Mouse (Mus musculus) thymus, adult 2 months (tissue): ENCODE measurements around the gene Smap1. TPM values are rescaled to one million over a fixed set of nuclear protein-coding genes. Genes with fewer than 3 reads are reported as not detected.

Source experiments
- DNase-seq: peaks from one replicate; pipeline ENCODE4 v3.0.0; 2021
- H3K27ac ChIP-seq: fragments of 200-500 bp; 2 replicates; pipeline ENCODE4 v1.5.1; 2012; ENCODE audit warnings: low read length, control low read depth; ENCODE audit not compliant: control insufficient read depth, insufficient read depth
- H3K27me3 ChIP-seq: fragments of 200-500 bp; 2 replicates; pipeline ENCODE4 v1.6.1; 2012; ENCODE audit warnings: mild to moderate bottlenecking, low read length, moderate library complexity, mixed read lengths; ENCODE audit not compliant: control insufficient read depth, insufficient read depth
- H3K36me3 ChIP-seq: fragments of 200-500 bp; 2 replicates; pipeline ENCODE4 v1.6.1; 2012; ENCODE audit warnings: mild to moderate bottlenecking, low read length, moderate library complexity; ENCODE audit not compliant: control insufficient read depth, insufficient read depth
- H3K4me1 ChIP-seq: fragments of 200-500 bp; replicated peaks from 2 replicates; pipeline ENCODE4 v1.6.1; 2012; ENCODE audit warnings: low read length; ENCODE audit not compliant: control insufficient read depth, insufficient read depth
- H3K4me3 ChIP-seq: fragments of 200-500 bp; 2 replicates; pipeline ENCODE4 v1.5.1; 2012; ENCODE audit warnings: mild to moderate bottlenecking, low read length, control low read depth, moderate library complexity; ENCODE audit not compliant: control insufficient read depth, insufficient read depth
- CTCF ChIP-seq: fragments of 200-500 bp; IDR thresholded peaks from 2 replicates; pipeline ENCODE4 v1.5.1; 2012; ENCODE audit warnings: mild to moderate bottlenecking, control low read depth, low read length, moderate library complexity, borderline replicate concordance; ENCODE audit not compliant: control insufficient read depth, poor library complexity, insufficient read depth; ENCODE audit errors: extremely low read depth
- POLR2A ChIP-seq: fragments of 200-500 bp; IDR thresholded peaks from 2 replicates; pipeline ENCODE4 v1.6.1; 2012; ENCODE audit warnings: mild to moderate bottlenecking, low read length, control low read depth, moderate library complexity; ENCODE audit not compliant: control insufficient read depth, poor library complexity, insufficient read depth; ENCODE audit errors: extremely low read depth
- whole genome bisulfite sequencing: fragments of 180-500 bp; shearing (Covaris S2); methylation state at CpG from one replicate; pipeline ENCODE4 v1.1.7; 2018; 5-methylcytosine and 5-hydroxymethylcytosine counted together
- polyA plus RNA-seq: library from polyadenylated mRNA; depleted of rRNA; stranded (reverse); fragments of >200 nt; gene quantifications from 2 replicates; pipeline ENCODE4 v1.2.3, GENCODE M21; 2012

The Smap1 gene
- polyA plus RNA-seq, 1 experiment = 43.7 TPM

DNA sequence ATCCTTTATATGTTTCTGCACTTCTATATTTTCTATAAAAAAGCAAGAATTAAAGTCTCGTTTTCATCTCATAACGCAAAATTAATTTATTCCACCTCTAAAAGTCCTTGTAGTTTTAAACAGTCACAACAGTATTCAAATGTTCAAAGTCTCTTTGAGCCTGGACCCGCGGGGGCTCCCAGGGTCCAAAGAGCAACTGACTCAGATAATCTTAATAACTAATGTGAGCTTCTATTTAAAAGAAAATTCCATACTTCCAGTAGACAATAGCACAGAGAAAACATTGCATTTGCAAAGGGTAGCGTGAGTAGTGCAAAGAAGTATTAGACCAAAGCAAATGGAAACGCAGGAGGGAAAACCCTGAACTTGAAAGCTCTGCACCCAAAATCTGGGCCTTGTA, 36.0 kb upstream of the Smap1 start:
- H3K27me3 ChIP-seq = no peaks in the 10 kb centered on the region
- no peak for DNase-seq
- H3K4me3 ChIP-seq = no peak overlapping the region
- WGBS = 95% methylated on average over 6 of the region's 6 CpGs
- no peak overlapping the region for H3K27ac ChIP-seq
- H3K36me3 ChIP-seq = no peaks in the 10 kb centered on the region
- TF ChIP-seq POLR2A (no peak), CTCF (no peak)
- no peaks in the 10 kb centered on the region for H3K4me1 ChIP-seq

DNA sequence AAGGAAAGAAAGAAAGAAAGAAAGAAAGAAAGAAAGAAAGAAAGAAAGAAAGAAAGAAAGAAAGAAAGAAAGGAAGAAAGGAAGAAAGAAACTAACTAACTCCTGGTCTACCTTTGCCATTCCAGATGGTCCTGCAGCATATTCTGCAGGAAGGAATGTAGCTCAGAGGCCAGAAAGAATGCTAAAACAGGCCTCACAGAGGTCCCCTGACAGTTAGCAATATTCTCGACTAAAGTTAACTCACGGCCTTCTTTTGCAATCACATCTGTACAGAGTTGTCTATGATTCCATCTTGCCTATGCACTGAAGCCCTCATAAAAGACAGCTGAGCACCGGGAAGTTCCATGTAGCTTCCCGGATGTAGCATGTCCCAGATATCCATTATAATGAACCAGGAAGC, 33.4 kb upstream of the Smap1 start:
- TF ChIP-seq POLR2A = no peak
- no peak for TF ChIP-seq CTCF
- no peaks in the 10 kb centered on the region for H3K27me3 ChIP-seq
- DNase-seq = no peak
- no peak overlapping the region for H3K27ac ChIP-seq
- H3K4me1 ChIP-seq = no peaks in the 10 kb centered on the region
- H3K4me3 ChIP-seq = no peak overlapping the region
- 98% methylated on average over 4 of the region's 4 CpGs for WGBS
- no peaks in the 10 kb centered on the region for H3K36me3 ChIP-seq

DNA sequence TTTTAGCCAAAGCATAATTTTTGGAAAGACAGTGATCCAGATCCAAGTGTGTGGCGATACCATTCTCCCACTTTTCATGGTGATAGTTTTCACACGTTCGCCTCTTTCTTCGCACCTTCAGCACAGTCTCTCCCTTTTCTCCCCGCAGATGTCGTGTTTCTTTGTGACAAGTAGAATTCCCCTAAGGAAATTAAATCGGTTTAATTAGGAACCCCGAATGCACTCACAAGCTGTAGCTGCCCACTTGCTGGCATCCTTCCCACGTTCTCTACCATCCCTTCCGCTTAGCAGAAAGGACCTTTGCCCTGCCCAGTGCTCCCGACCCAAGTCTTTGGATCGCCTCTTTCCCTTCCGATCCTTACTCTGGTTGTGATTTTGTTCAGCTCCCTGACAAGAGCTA, 31.8 kb upstream of the Smap1 start:
- TF ChIP-seq POLR2A = no peak
- TF ChIP-seq CTCF = no peak
- Histone ChIP-seq H3K36me3 (no peaks in the 10 kb centered on the region), H3K4me3 (no peak overlapping the region), H3K27ac (no peak overlapping the region), H3K4me1 (no peaks in the 10 kb centered on the region), H3K27me3 (no peaks in the 10 kb centered on the region)
- no peak for DNase-seq
- WGBS = 93% methylated on average over 13 of the region's 13 CpGs

DNA sequence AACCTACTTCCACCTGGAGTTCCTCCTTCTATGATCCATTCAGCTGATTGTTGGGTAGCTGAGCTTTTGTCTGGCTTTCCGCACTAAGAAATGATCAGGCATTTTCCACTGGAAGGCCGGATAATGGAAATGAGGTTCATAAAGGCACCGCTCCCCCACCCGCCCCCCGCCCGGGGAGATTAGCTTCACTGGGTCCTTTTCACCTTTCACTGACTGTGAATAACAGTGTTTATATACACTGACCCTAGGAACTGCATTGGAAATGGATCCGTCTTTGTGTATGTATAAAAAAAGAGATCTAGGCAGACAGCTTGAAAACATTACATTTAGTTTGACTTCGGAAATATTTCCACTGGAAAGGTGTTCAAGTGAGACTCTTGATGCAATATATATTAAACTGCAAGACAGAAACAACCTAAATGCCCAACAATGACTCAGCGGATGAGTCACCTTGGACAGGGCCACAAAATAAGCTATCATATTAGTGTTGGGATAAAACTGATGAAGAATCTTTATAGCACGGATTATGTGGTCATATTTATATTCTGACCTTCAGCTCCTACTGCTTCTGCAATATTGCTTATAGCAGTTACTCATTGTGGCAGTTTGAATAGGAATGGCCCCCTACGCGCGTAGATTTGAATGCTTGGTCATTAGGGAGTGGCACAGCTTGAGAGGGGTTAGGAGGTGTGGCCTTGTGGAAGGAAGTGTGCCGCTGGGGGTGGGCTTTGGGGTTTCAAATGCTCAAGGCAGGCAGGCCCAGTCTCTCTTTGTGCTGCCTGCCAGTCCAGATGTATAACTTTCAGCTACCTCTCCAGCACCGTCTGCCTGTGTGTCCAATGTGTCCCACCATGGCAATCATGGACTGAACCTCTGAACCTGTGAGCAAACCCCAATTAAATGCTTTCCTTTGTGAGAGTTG, 26.9 kb upstream of the Smap1 start:
- no peak overlapping the region for H3K4me3 ChIP-seq
- DNase-seq = no peak
- 97% methylated on average over 15 of the region's 15 CpGs for WGBS
- TF ChIP-seq CTCF = no peak
- no peak for TF ChIP-seq POLR2A
- no peaks in the 10 kb centered on the region for H3K4me1 ChIP-seq
- no peaks in the 10 kb centered on the region for H3K36me3 ChIP-seq
- H3K27me3 ChIP-seq = no peaks in the 10 kb centered on the region
- no peak overlapping the region for H3K27ac ChIP-seq

DNA sequence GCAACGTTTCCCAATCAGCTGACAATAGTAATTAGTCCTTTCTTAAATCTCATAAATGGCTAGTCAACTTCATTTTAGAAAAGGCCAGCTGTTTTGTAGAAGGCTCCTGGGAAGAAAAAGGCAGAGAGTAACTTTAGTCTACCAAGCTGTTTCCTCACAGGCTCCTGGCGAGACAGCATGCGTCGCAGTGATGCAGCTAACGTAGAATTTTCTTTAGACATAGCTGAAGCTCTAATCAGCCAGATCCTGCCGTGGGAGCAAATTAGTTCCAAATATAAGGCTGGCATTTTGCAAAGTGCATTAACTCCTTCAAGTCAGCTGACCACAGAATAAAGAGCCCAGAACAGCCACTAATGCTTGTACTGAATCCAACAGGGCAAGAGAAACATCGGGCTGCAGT, 26.2 kb upstream of the Smap1 start:
- H3K4me1 ChIP-seq = no peaks in the 10 kb centered on the region
- no peak overlapping the region for H3K4me3 ChIP-seq
- H3K36me3 ChIP-seq = no peaks in the 10 kb centered on the region
- DNase-seq = no peak
- H3K27me3 ChIP-seq = no peaks in the 10 kb centered on the region
- TF ChIP-seq CTCF (no peak), POLR2A (no peak)
- WGBS = 92% methylated on average over 7 of the region's 7 CpGs
- H3K27ac ChIP-seq = no peak overlapping the region

DNA sequence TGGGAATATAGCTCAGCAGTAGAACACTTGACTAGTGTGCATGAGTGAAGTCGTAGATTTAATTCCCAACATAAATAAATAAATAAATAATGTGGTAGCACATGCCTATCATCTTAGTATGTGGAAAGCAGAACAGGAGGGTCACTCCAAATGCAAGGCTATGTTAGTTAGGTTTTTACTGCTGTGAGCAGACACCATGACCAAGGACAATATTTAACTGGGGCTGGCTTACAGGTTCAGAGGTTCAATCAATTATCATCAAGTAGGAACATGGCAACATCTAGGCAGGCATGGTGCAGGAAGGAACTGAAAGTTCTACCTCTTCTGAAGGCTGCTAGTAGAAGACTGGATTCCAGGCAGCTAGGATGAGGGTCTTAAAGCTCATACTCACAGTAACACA, 22.0 kb upstream of the Smap1 start:
- H3K27me3 ChIP-seq = no peaks in the 10 kb centered on the region
- no peak overlapping the region for H3K4me3 ChIP-seq
- no peak for DNase-seq
- WGBS = 100% methylated on average over 1 of the region's 1 CpGs
- no peak overlapping the region for H3K27ac ChIP-seq
- H3K4me1 ChIP-seq = no peaks in the 10 kb centered on the region
- TF ChIP-seq CTCF (no peak), POLR2A (no peak)
- no peaks in the 10 kb centered on the region for H3K36me3 ChIP-seq
